Mouse (Mus musculus) fat pad, adult 2 months (tissue): ENCODE results near the gene Pdhb.
"Not testable (repeated sequence)": the region's sequence is repeated elsewhere in the genome, so short reads cannot be mapped to it uniquely, and the experiment has no call there.

Source experiments
- DNase-seq: peaks from one replicate; pipeline ENCODE4 v3.0.0-alpha.2; 2011; ENCODE audit warnings: low read depth, low spot score; ENCODE audit errors: extremely low read depth

Pdhb gene

GRCm38 (mm10) chr14:8139724-8140710 lies 32.8 kb downstream of the Pdhb start:
- no peak for DNase-seq

GRCm38 (mm10) chr14:8135130-8135529 lies 37.7 kb downstream of the Pdhb start:
- DNase-seq: no peak

GRCm38 (mm10) chr14:8134234-8134633 lies 38.6 kb downstream of the Pdhb start:
- no peak for DNase-seq

GRCm38 (mm10) chr14:8132789-8133188 lies 40.0 kb downstream of the Pdhb start:
- no peak for DNase-seq

GRCm38 (mm10) chr14:8127971-8128370 lies 44.9 kb downstream of the Pdhb start:
- DNase-seq: no peak

GRCm38 (mm10) chr14:8124046-8124881 lies 48.6 kb downstream of the Pdhb start:
- no peak for DNase-seq

- DNase-seq: not testable (repeated sequence)
Measured at GRCm38 (mm10) chr14:8123611-8124010, 49.2 kb downstream of the Pdhb start.

- no peak for DNase-seq
Measured at GRCm38 (mm10) chr14:8123141-8123540, 49.7 kb downstream of the Pdhb start.

- DNase-seq: no peak
Measured at GRCm38 (mm10) chr14:8119904-8120303, 52.9 kb downstream of the Pdhb start.

GRCm38 (mm10) chr14:8119454-8119853 lies 53.4 kb downstream of the Pdhb start:
- DNase-seq: no peak

- DNase-seq: no peak
Measured at GRCm38 (mm10) chr14:8117371-8117770, 55.5 kb downstream of the Pdhb start.
